Mouse (Mus musculus): ENCODE results near the gene Hydin.

DNA sequence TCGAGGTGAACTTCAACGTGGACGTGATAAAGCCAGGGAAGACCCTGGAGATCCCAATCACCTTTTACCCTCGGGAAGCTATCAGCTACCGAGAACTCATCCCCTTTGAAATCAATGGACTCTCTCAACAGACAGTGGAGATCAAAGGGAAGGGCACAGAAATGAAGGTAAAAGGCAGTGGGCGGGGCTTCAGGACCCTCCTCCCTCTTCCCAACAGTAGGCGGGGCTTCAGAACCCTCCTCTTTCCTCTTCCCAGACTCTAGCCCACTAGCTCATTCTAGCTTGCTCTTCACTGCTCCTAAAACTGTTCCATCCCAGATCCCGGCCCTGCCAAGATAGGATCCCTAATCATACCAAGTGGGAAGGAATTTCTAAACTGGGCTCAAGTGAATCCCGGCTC is 325.9 kb downstream of the Hydin start:
- no peak for TF ChIP-seq CTCF (IDR thresholded peaks at IDR 0.05)
- no peak for TF ChIP-seq POLR2A (IDR thresholded peaks at IDR 0.05; ENCODE audit: insufficient read depth, low read depth, low read length)
